ENCODE assay signal across 8 mouse cellular contexts in the genomic region with DNA sequence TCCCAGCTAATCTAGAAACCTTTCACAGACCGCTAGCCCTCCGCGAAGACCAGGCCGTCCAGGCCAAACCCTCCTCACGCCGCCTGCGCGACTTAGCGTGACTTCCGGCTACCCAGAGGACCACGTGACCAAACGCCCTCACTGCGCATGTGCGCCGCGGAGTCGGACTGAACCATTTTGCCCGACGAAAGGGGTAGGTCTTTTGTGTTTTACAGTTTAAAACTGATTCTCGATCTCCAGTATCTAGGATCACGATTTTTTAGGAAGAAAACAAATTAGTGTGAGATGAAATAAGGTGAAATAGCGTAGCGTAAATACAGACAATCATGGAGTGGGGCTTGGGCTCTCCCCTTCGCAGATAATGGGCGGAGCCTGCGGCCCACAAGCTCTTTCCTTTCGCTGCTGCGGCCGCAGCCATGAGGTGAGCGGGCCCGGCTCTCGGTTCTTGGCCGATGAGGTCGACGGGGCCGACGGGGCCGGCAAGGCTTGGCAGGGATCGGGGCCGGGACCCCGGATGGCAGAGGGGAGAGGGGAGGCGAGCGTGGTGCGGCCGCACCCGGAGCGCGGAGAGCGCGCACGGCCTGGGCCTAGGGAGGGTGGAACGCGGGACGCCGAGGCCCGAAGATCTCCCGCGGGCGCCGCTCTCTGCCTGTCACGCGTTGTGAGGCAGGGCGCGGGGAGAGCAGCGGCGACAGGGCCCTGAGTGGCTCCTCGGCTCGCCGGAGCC. TPM values are rescaled to one million over a fixed set of nuclear protein-coding genes. Genes with fewer than 3 reads are reported as not detected.
A peak's percentile ranks its signal among the peaks of the same experiment; 100 is the strongest.
DNase-seq lines count a peak whose midpoint lies in the region; ATAC-seq and TF ChIP-seq lines count a peak whose summit lies in the region.

A gene (plus strand): TSS at position 141 of the 727 bp plus-strand sequence.

- peak within 1 kb of the TSS; percentile 99 for H3K9ac ChIP-seq in heart, embryonic 15.5 days
- H3K9ac ChIP-seq in liver, embryonic 14.5 days (replicated peaks) = peak within 1 kb of the TSS; percentile 88
- H3K9ac ChIP-seq in neural tube, embryonic 11.5 days (ENCODE audit: low read length) = peak within 1 kb of the TSS; percentile 99
- H3K9ac ChIP-seq in stomach, postnatal 0 days (ENCODE audit: low read length) = peak within 1 kb of the TSS; percentile 100

- H3K36me3 ChIP-seq in forebrain, embryonic 10.5 days (replicated peaks) = peaks cover 37% of the 10 kb centered on the region
- peaks cover 35% of the 10 kb centered on the region for H3K36me3 ChIP-seq in heart, embryonic 15.5 days
- H3K36me3 ChIP-seq in liver, embryonic 14.5 days (replicated peaks; ENCODE audit: control insufficient read depth, insufficient read depth, low read depth) = peaks cover 35% of the 10 kb centered on the region
- H3K36me3 ChIP-seq in neural tube, embryonic 11.5 days (ENCODE audit: control insufficient read depth, insufficient read depth, low read length) = peaks cover 15% of the 10 kb centered on the region
- H3K36me3 ChIP-seq in stomach, postnatal 0 days (ENCODE audit: control insufficient read depth, insufficient read depth, low read length) = peaks cover 12% of the 10 kb centered on the region

- WGBS in forebrain, embryonic 10.5 days = under 1% methylated on average over 69 of the region's 69 CpGs
- WGBS in heart, embryonic 15.5 days = under 1% methylated on average over 69 of the region's 69 CpGs
- under 1% methylated on average over 68 of the region's 69 CpGs for WGBS in liver, embryonic 14.5 days (ENCODE audit: insufficient replicate concordance)
- WGBS in neural tube, embryonic 11.5 days = under 1% methylated on average over 69 of the region's 69 CpGs
- WGBS in stomach, postnatal 0 days = under 1% methylated on average over 60 of the region's 69 CpGs

- H3K4me2 ChIP-seq in heart, embryonic 15.5 days = peak within 1 kb of the TSS; percentile 77
- peak within 1 kb of the TSS; percentile 80 for H3K4me2 ChIP-seq in liver, embryonic 14.5 days (ENCODE audit: low read depth)
- peak within 1 kb of the TSS; percentile 91 for H3K4me2 ChIP-seq in neural tube, embryonic 11.5 days (ENCODE audit: low read depth)
- peak within 1 kb of the TSS; percentile 79 for H3K4me2 ChIP-seq in stomach, postnatal 0 days (replicated peaks; ENCODE audit: low read depth)

- H3K9me3 ChIP-seq in forebrain, embryonic 10.5 days = no peaks in the 10 kb centered on the region
- H3K9me3 ChIP-seq in heart, embryonic 15.5 days (replicated peaks) = no peaks in the 10 kb centered on the region
- H3K9me3 ChIP-seq in liver, embryonic 14.5 days (ENCODE audit: control insufficient read depth, low read length) = no peaks in the 10 kb centered on the region
- no peaks in the 10 kb centered on the region for H3K9me3 ChIP-seq in neural tube, embryonic 11.5 days (ENCODE audit: control insufficient read depth, low read length)
- H3K9me3 ChIP-seq in stomach, postnatal 0 days (ENCODE audit: control insufficient read depth, low read length) = no peaks in the 10 kb centered on the region

- peak; percentile 30 for TF ChIP-seq EP300 in liver, embryonic 14.5 days (IDR thresholded peaks at IDR 0.05; ENCODE audit: low read depth)
- peak; percentile 27 for TF ChIP-seq EP300 in stomach, postnatal 0 days (optimal IDR thresholded peaks at IDR 0.05)

- peak within 1 kb of the TSS; percentile 99 for H3K27ac ChIP-seq in forebrain, embryonic 10.5 days
- H3K27ac ChIP-seq in heart, embryonic 15.5 days = peak within 1 kb of the TSS; percentile 92
- peak within 1 kb of the TSS; percentile 38 for H3K27ac ChIP-seq in liver, embryonic 14.5 days
- H3K27ac ChIP-seq in neural tube, embryonic 11.5 days (ENCODE audit: low read depth, low read length) = peak within 1 kb of the TSS; percentile 80
- peak within 1 kb of the TSS; percentile 91 for H3K27ac ChIP-seq in stomach, postnatal 0 days (replicated peaks)

- peak; percentile 86 for DNase-seq in c-Kit-negative CD71-positive TER-119-positive erythroid progenitor cells, embryonic 14.5 days (ENCODE audit: low read depth, low spot score)
- peak; percentile 93 for DNase-seq in forebrain, embryonic 10.5 days (ENCODE audit: extremely low spot score, low spot score)
- DNase-seq in kidney, postnatal 25 days = peak; percentile 94 to 95
- peak; percentile 77 to 83 (median 81) for DNase-seq in liver, embryonic 14.5 days (ENCODE audit: low read depth in 3 of 3, low spot score in 3 of 3)
- DNase-seq in neural tube, embryonic 11.5 days (ENCODE audit: low spot score) = peak; percentile 92
- peak; percentile 89 for DNase-seq in stomach, postnatal 0 days (ENCODE audit: low spot score)

- TF ChIP-seq CTCF in liver, embryonic 14.5 days (IDR thresholded peaks at IDR 0.05; ENCODE audit: low read depth) = no peak
- TF ChIP-seq CTCF in stomach, postnatal 0 days (IDR thresholded peaks at IDR 0.05; ENCODE audit: low read depth) = no peak

- ATAC-seq in CD4-positive, CD25-positive, alpha-beta regulatory T cell, adult 4 months = peak; percentile 76
- peak; percentile 76 for ATAC-seq in heart, embryonic 15.5 days (replicated peaks; ENCODE audit: insufficient number of reproducible peaks, insufficient read depth, low FRiP score, low read depth)
- peak; percentile 83 for ATAC-seq in liver, embryonic 14.5 days (ENCODE audit: insufficient read depth)
- peak; percentile 48 for ATAC-seq in neural tube, embryonic 11.5 days (ENCODE audit: insufficient read depth, low FRiP score, low TSS enrichment)
- ATAC-seq in stomach, postnatal 0 days (ENCODE audit: low FRiP score, low TSS enrichment) = peak; percentile 81

- peak within 1 kb of the TSS; percentile 100 for H3K4me3 ChIP-seq in forebrain, embryonic 10.5 days
- H3K4me3 ChIP-seq in heart, embryonic 15.5 days = peak within 1 kb of the TSS; percentile 86
- peak within 1 kb of the TSS; percentile 81 to 83 for H3K4me3 ChIP-seq in liver, embryonic 14.5 days (ENCODE audit: insufficient read depth in 1 of 2, low read depth in 2 of 2, low read length in 2 of 2)
- peak within 1 kb of the TSS; percentile 99 for H3K4me3 ChIP-seq in neural tube, embryonic 11.5 days (ENCODE audit: low read depth, low read length)
- peak within 1 kb of the TSS; percentile 95 for H3K4me3 ChIP-seq in stomach, postnatal 0 days (ENCODE audit: low read depth, low read length)

- H3K4me1 ChIP-seq in forebrain, embryonic 10.5 days = peaks cover 42% of the 10 kb centered on the region
- H3K4me1 ChIP-seq in heart, embryonic 15.5 days (replicated peaks) = peaks cover 24% of the 10 kb centered on the region
- peaks cover 6 to 7% of the 10 kb centered on the region in 2 experiments for H3K4me1 ChIP-seq in liver, embryonic 14.5 days (replicated peaks; ENCODE audit: control insufficient read depth in 2 of 2, insufficient read depth in 2 of 2, low read length in 1 of 2)
- peaks cover 13% of the 10 kb centered on the region for H3K4me1 ChIP-seq in neural tube, embryonic 11.5 days (ENCODE audit: control insufficient read depth, insufficient read depth, low read length)
- H3K4me1 ChIP-seq in stomach, postnatal 0 days (replicated peaks; ENCODE audit: control insufficient read depth, insufficient read depth) = no peaks in the 10 kb centered on the region

- H3K27me3 ChIP-seq in forebrain, embryonic 10.5 days (ENCODE audit: poor library complexity, severe bottlenecking) = peaks cover 2% of the 10 kb centered on the region
- H3K27me3 ChIP-seq in heart, embryonic 15.5 days = no peaks in the 10 kb centered on the region
- peaks cover 3% of the 10 kb centered on the region; the same call in 1 of the 2 replicates for H3K27me3 ChIP-seq in liver, embryonic 14.5 days (ENCODE audit: control insufficient read depth, insufficient read depth, low read length)
- H3K27me3 ChIP-seq in neural tube, embryonic 11.5 days (ENCODE audit: control insufficient read depth, insufficient read depth, low read length) = no peaks in the 10 kb centered on the region
- H3K27me3 ChIP-seq in stomach, postnatal 0 days (ENCODE audit: control insufficient read depth, insufficient read depth, low read length) = no peaks in the 10 kb centered on the region

RNA-seq across cellular contexts. Expression of the gene that starts here (rescaled TPM):
- 1,000 to 10,000 TPM; 3,157 to 3,173 TPM for polyA plus RNA-seq in CD4-positive, CD25-positive, alpha-beta regulatory T cell, adult 4 months (2017; shearing (Covaris generic))
- 1,192 and 1,195 TPM in 2 replicates for polyA plus RNA-seq in forebrain, embryonic 10.5 days (2016; fragmentation: Nextera tagmentation; extraction: Ambion mirVana)
- 601 and 668 TPM in 2 replicates for polyA plus RNA-seq in heart, embryonic 15.5 days (2015; fragmentation: Nextera tagmentation; extraction: Ambion mirVana)
- 713 and 1,005 TPM in 2 replicates for polyA plus RNA-seq in liver, embryonic 14.5 days (2012; rRNA removed)
- 717 and 735 TPM in 2 replicates for polyA plus RNA-seq in liver, embryonic 14.5 days (2014; fragmentation: Nextera tagmentation; extraction: Ambion mirVana)
- 926 and 968 TPM in 2 replicates for polyA plus RNA-seq in neural tube, embryonic 11.5 days (2014; fragmentation: Nextera tagmentation; extraction: Ambion mirVana)
- 863 and 874 TPM in 2 replicates for polyA plus RNA-seq in stomach, postnatal 0 days (2015; fragmentation: Nextera tagmentation; extraction: Ambion mirVana)

Comparison
In these comparisons a context has a peak if more than half of its experiments do, and no peak if none do; other contexts are left out.
1. Peak in every context shown above with its lines: DNase-seq, ATAC-seq, H3K4me3 ChIP-seq and H3K27ac ChIP-seq.
2. H3K27ac ChIP-seq: peak in every context shown above with its lines; median percentile 99 in forebrain, embryonic 10.5 days; 92 in heart, embryonic 15.5 days; 91 in stomach, postnatal 0 days; 80 in neural tube, embryonic 11.5 days; 38 in liver, embryonic 14.5 days.